Mouse (Mus musculus) spleen, postnatal 14 days (tissue): ENCODE measurements around the gene Atoh1.

Experiments
- DNase-seq, 2 experiments: peaks; one replicate each; pipeline ENCODE4 v3.0.0; 2021 to 2022; ENCODE audit warnings: low spot score in 2 of 2

Atoh1 gene

DNA sequence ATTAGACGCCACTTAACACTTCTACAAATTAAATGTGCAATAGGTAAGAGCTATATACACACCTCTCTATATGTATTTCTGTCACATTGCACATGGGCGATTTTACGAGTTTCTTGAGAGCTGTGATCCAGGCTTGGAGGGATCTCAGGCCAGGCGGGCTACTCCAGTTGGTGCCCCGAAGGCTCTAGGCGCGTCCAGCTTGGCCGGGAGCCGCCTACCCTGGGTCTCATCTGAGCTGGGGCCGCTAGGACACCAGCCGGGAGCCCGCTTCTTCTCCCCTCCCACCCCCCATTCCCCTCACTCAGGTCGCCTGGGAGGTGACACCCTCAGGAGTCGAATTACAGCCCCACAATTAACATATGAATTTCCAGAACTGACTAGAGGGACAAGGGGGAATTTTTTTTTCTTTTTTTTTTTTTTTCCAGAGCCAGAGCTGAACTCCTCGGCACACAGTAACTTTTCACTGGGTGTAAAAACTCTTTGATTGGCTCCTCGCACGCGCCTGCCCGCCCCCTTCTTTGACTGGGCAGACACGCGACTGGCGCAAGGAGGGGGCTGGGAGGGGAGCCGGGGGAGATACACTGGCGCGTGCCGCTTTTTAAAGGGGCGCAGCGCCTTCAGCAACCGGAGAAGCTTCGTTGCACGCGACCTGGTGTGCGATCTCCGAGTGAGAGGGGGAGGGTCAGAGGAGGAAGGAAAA, at the start of gene Atoh1:
TSS of gene Atoh1 (plus strand) at position 627 of the 700 bp plus-strand sequence.
- DNase-seq = no peak

DNA sequence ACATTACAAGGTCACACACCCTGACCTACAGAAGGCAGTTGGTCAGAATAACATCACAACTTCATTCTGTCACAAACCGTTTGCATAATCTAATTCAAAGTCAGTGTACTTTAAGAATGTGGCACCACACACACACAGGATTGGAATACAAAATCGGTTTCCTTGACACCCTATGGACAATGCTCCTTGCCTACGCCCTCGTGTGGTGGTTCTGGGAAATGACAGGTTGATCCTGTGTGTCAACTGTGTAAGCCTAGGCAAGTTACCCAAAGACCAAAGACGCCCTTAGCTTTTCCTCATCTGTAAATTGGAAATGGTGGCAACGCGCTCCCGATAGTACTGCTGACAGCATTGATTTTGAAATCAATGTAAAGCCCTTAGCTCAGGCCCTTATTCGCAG, 45.0 kb upstream of the Atoh1 start:
- no peak for DNase-seq

DNA sequence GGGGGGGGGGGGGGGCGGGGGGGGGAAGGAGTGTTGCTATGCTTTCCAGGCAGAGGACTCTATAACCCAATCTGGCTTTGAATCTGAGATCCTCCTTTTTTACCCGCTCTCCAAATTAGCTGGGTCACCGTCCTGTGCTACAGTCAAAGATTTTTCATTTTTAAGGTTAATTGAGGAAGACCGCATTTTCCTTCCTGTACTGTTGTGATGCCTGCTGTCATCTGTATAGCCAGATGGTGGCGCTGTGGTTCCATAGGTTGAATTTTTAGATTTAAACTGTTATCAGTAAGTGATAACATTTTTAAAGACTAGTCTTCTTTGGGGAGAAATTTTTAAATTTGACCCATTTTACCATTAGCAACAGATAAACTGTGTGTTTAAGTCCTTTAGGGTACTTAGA, 44.0 kb upstream of the Atoh1 start:
- no peak for DNase-seq

DNA sequence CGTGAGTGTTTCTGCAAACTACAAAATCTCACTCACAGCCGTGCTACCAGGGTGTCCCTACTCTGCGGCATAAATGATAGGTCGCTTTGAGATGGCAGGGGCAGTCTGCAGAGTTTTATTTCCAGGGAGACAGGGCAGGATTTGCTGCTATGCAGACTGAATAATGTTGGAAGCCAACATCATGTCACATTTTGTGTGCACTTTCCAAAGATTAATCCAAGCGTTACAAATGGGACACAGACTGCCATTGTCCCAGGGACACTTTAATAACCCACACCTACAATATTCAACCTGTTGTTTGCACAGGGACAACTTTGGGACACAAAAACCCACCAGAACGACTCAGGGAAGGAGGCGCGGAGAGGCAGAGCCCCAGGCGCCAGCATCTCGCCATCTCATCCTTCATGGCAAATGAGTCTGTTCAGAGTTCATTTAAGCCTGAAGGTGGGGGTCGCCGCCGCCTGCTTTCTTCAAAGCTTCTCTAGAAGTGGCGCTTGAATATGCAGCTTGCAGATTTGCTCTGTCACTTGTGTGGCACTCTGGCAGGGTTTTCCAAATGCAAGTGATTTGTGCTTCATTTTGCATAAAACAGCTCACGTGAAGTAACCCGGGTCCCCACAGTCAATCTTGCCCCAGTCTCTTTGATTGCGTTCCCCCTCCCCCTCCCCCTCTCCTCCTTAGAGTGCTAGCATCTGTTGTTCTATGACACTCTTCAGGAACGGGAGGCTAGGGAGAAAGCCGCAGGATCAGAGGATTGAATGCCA, 40.6 kb upstream of the Atoh1 start:
- no peak for DNase-seq

DNA sequence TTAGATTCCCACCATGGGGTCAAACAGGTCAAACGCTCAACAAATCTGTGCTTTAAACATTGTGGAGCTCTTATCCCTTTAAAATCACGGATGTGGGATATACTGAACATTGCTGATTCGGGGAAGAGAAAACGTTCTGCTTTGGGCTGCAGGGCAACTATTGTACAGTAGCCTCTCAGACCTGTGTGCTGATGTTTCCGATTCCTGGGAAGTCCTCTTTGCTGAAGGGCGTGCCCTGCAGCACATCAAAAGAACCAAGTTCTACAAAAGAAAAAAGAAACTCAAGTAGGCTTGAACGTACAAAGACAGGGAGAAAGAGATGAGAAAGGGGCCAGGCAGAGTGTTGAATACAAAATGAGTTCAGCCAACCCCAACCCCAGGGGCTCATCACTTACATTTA, 34.2 kb upstream of the Atoh1 start:
- DNase-seq = no peak

DNA sequence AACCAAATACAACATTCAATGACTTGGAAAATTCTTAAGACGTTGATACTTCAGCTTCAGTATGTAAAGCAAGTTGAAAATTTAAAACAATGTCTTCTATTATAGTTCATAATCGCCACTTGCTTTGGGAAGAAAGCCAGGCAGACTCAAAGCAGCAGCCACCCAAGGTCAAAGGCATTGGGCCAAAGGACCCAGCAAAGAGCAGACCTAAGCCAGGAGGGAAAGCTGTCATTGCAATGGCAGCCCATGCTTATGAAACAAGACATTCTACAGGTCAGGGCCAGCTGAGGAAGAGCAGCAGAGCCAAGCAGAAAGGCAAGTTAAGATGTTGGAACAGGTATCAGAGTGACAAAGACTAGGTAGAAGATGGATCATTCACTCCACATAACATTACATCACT, 25.3 kb upstream of the Atoh1 start:
- no peak for DNase-seq

DNA sequence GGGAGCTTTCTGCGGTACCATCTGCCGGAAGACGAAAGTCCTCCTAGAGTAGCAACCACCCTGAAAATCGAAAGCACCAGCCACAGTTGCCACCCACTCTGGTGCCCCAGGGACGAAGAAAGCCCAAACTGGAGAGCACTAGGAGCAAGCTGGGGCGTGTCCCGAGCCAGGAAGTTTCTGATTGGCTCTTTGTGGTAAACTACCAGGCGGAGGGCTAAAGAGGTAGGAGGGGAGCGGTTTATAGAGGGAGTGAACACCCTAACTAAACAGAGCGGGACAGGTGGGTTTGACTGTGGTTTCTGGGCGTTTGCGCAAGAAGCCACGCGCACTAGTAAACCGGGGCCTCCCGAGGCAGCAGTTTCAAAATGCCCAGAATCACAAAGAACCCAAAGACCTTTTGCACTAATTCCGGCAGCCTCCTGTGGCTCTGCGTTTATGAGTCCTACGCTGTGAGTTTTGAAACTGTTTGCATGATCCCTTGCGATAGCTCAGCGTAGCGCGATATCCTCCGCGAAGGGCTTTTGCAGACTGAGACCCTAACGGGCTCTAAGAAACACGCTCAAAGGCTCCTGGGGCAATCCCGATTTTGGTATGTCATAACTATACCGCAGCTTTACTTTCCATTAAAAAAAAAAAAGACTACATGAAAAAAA, 1.0 kb upstream of the Atoh1 start:
- no peak for DNase-seq

DNA sequence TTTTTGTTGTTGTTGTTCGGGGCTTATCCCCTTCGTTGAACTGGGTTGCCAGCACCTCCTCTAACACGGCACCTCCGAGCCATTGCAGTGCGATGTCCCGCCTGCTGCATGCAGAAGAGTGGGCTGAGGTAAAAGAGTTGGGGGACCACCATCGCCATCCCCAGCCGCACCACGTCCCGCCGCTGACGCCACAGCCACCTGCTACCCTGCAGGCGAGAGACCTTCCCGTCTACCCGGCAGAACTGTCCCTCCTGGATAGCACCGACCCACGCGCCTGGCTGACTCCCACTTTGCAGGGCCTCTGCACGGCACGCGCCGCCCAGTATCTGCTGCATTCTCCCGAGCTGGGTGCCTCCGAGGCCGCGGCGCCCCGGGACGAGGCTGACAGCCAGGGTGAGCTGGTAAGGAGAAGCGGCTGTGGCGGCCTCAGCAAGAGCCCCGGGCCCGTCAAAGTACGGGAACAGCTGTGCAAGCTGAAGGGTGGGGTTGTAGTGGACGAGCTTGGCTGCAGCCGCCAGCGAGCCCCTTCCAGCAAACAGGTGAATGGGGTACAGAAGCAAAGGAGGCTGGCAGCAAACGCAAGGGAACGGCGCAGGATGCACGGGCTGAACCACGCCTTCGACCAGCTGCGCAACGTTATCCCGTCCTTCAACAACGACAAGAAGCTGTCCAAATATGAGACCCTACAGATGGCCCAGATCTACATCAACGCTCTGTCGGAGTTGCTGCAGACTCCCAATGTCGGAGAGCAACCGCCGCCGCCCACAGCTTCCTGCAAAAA, 496 bp downstream of the Atoh1 start:
- no peak for DNase-seq

DNA sequence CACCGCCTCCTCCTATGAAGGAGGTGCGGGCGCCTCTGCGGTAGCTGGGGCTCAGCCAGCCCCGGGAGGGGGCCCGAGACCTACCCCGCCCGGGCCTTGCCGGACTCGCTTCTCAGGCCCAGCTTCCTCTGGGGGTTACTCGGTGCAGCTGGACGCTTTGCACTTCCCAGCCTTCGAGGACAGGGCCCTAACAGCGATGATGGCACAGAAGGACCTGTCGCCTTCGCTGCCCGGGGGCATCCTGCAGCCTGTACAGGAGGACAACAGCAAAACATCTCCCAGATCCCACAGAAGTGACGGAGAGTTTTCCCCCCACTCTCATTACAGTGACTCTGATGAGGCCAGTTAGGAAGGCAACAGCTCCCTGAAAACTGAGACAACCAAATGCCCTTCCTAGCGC, 1.1 kb downstream of the Atoh1 start:
- DNase-seq = no peak

DNA sequence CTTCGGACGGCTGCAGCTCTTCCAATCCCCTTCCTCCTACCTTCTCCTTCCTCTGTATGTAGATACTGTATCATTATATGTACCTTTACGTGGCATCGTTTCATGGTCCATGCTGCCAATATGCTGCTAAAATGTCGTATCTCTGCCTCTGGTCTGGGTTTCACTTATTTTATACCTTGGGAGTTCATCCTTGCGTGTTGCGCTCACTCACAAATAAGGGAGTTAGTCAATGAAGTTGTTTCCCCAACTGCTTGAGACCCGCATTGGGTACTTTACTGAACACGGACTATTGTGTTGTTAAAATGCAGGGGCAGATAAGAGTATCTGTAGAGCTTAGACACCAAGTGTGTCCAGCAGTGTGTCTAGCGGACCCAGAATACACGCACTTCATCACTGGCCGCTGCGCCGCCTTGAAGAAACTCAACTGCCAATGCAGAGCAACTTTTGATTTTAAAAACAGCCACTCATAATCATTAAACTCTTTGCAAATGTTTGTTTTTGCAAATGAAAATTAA, 1.6 kb downstream of the Atoh1 start:
- no peak for DNase-seq

DNA sequence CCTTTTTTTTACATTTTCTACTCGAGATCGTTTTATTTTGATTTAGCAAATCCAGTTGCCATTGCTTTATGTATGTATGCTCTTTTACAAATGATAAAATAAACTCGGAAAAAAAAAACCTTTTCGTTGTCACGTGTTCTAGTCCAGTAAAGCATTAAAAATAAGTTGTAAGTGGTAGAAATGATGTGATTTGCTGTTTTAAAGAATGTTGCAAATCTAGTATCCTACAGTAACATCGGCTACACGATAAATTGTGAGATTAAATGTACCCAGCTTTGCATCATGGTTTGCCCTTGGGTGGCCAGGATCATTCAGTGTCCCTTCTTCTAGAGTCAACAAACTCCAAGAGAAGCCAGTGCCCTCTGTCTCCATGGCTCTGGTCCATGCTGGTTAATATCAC, 2.2 kb downstream of the Atoh1 start:
- DNase-seq = no peak

DNA sequence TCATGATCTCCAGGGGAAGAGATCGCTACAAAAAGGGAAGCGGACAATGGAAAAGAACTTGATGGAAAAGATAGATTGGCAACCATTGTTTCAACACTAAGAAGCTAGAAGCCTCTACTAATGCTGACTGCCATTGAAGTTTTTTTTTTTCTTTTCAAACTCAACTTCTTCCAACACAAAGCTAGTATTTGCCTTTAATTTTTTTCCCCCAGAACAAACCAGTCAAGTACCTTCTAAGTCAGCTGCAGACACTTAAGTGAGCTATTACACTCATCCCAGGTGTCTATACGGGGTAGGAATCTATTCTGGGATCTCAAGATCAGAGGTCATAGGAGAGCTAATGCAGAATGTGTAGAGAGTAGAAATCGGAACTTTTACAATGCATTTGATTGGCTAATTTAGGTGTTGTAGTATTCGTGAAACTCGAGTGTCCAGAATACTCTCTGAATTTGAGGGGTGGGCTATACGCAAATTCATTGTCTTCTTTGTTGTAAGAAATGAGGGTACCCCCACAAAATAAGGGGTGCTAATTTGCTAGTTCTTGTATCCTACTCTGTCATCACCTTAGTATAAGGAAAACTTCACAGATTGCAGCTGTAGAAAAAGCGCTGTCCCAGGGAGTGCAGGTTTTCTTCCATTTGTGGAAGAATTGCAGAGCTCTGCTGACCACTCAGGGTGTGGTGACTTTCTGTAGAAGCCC, 2.8 kb downstream of the Atoh1 start:
- DNase-seq = no peak

DNA sequence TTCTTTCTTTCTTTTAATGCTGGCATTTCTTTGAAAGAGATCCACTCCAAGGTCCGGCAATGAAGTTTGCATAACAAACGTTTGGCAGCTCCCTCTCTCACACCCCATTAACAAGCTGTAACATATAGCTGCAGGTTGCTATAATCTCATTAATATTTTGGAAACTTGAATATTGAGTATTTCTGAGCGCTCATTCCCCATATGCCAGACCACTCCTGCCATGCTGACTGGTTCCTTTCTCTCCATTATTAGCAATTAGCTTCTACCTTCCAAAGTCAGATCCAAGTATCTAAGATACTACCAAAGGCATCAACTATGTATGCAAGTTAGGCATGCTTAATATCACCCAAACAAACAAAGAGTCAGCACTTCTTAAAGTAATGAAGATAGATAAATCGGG, 4.4 kb downstream of the Atoh1 start:
- no peak for DNase-seq

DNA sequence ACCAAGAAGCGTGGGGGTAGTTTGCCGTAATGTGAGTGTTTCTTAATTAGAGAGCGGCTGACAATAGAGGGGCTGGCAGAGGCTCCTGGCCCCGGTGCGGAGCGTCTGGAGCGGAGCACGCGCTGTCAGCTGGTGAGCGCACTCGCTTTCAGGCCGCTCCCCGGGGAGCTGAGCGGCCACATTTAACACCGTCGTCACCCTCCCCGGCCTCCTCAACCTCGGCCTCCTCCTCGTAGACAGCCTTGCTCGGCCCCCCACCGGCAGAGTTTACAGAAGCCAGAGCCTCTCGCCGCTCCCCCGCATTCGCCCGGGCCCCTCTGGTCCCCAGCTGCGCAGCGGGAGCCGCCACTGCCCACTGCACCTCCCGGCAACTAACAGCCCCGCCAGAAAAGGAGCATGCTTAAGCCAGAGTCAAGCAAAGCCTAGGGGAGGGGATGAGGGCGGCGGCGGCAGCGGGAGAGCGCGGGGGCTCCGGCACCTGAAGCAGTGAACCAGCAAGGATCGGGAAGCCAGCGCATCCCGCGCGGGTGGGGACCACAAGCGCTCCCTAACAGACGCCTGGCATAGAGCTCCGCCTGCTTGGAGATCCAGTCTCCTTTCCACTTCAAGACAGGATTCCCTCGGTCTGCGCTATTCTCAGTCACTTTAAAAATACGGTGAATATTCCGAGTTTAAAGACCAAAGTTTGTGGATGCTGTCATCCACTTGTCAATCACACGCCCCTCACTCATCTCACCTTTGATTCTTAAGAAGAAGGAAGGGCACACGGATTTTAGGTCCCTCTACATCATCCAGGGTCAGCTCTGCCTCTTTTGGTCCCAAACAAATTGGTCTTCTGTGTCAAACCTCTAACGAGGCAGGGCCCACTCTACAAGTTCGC, 5.8 kb downstream of the Atoh1 start:
- no peak for DNase-seq

DNA sequence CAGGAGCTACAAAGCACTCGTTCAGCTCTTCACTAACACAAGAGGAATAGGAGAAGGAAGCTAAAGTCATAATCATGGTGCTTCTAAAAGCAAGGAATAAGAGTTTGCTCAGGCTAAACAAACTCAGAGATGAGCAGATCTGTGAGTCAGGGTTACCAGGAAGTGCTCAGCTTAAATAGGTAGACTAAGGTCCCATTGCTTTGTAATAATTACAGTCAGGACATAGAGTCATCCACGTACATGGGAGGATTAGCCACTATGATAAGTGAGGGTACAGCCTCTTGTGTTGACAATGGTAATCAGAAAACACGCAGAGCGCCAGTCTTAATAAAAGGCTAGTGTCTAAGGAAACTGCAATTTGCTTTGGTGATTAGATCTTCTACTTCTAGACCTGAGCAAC, 7.4 kb downstream of the Atoh1 start:
- no peak for DNase-seq

DNA sequence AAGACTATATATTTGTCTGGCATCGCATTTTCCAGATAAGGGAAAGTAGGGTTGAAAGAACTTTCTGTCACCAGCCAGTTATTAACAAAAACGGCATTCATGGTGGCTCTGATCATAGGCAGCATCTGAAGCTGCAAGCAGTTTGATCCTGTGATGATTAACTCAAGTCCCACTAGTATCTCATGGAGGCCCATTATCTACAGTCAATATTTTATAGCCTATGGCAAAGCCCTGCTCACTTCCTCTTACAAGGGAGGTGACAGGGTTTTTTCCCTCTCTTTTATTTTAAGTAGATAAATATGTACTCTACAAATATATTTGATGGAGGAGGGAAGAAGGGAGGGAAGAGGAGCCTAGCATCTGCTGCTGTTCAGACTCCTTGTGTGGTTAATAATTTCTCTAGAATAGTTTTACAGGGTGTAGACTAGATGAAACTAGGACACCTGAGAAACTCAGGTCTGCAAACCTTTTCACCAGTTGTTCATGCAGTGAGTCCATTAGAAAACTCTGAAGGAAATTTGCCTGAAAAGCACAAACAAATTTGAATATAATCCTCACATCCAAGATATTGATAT, 14.1 kb downstream of the Atoh1 start:
- no peak for DNase-seq

DNA sequence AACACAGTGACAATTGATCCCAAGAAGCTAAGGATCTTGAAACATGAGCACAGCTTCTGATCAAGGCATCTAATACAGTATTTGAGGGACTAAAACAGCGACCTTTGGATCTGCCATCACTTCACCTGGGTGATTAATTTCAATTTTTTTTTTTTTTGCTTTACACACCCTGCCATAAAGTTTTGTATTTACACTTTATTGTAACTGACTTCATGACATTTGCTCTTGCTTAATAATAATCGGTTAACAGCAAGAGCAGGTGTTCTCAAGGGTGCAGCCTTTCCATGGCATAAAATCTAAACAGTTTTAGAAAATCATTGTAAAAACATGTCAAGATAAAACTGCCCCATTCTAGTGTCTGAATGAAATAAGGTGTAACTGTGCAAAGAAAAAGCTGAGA, 25.6 kb downstream of the Atoh1 start:
- no peak for DNase-seq

DNA sequence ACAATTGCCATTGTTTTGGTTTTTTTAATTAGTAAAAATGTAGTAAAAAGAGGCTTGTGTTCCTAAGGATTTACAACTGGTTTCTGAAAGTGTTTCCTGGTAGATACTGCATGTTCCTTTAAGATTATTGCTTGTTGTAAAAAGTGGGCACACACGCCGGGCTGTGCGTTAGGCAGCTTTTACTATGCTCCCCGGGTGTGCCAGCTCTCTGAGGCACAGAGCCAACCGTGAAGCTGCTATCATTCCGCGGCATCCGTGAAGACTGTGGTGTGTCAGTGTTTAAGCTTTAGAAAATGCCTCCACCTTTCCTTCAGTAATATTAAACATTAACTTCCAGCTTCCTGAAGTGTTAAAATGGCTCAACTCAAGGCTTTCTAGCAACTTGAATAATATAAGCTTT, 35.0 kb downstream of the Atoh1 start:
- DNase-seq = no peak

DNA sequence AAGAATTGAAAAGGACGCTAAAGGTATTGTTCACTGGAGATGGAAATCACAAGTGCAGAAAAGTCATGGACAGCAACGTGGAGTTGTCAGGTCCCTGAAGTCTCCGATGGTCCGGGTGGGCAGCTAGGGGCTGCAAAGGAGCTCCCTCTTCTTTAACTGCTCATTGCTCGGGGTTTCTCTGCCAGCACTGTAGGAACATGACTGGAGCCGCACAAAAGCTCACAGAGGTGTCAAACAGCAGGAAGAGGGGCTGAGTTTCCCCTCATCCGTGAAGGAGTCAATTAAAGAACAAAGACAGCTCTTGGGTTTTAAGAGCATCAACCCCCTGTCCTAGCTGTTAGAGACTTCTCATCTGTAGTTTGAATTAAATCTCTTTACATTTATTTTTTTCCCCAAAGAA, 44.5 kb downstream of the Atoh1 start:
- no peak for DNase-seq
